Mouse (Mus musculus) skeletal muscle tissue, adult 2 months (tissue): ENCODE measurements around the gene Hand2.

ENCODE experiments used
- DNase-seq: peaks from one replicate; pipeline ENCODE4 v3.0.0-alpha.2; 2012; ENCODE audit warnings: low read depth, low spot score

Gene Hand2

DNA sequence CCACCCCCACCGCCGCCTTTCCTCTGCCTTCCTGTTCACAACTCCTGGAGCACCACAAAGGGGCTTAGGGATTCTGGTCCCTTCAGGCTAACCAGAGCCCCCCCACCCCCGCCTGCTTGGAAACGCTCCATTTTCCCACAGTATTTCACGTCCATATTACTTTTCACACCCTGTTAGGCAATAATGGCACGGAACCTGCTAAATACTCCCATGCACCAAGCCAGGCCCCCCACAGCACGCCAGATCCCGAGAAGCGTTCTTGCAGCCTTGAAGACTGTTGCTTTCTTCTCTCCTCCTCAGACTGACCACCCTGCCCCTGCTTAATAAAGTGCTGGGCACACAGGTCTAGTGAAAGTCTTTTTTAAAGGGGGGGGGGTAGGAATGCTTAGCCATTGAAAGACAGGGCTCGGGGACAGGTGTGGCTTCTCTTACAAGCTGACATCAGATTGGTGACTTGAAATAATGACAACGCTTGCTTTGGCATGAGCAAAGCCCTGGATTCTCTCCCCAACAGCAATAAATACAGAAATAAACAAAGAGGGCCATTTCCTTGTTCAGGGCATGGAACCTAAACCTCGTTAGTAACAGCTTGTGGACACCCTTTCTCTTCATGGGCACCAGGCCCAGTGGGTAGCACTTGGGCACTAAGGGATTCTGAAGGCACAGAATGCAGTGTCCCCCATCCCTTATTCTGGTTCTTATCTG, 21.8 kb downstream of the Hand2 start:
- no peak for DNase-seq

DNA sequence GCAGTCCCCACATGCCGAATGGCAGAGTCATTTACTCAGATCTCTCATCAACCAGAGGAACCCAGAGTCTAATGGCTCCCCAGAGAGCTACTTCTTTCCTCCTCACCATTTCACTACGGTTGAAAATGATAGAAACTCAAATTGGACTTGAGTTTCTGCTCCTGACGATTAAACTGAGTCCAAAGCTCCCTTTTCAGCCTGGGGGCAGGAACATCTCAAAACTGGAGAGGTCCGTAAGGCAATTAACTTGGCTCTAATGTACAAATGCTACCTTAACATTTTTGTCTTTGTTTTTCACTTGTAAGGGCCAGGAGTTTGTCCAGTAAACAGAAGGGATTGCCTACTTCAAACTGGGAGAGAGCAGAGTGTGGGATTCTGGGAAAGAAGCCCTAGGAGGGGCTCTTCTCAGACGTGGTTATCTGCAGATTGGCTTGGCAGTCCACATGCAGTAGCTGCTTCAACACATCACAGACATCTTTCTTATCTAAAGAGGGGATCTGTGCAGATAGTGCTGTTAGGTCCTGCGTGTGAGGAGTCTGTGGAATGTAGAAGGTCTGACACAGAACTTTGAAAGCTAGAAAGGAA, 23.0 kb downstream of the Hand2 start:
- DNase-seq = no peak

DNA sequence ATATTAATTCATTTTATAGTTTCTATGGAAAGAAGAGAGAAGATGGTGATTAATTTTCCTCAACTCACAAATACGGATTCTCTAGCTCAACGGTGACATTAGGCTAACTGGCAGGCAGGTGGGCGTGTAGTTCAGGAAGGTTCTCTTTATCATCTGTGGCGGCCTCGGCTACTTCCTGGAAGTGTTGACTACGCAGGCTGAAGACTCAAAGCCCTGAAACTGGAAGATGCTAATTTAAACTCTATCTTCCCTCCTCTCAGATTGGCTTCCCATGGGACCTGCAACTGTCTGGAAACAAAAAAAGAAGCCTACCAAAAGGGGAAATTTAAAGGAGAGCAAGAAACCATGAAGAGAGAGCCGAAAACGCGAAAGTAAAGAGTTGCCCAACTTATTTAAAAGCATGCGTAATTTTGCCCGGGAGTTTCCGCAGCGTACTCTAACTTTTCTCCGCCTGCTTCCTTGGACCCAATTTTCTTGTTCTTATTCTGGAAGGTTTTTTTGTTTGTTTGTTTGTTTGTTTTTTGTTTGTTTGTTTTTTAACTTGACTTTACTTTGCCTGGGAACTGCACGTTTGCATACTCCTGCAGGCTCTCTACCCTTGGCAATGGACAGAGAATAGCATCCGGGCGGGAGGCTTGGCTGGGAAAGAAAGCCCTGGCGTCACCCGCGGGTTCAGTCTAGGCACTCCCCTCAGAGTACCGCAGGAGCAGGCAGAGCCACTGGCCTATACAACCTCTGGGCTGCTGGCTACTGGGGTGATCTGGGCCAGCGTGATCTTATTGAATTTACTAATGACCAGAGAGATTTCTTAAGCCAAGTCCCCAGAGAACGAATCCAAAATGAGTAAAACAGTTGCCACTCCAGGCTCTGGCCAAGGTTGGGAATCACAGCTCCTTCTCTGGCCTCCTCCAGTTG, 24.4 kb downstream of the Hand2 start:
- DNase-seq = no peak

DNA sequence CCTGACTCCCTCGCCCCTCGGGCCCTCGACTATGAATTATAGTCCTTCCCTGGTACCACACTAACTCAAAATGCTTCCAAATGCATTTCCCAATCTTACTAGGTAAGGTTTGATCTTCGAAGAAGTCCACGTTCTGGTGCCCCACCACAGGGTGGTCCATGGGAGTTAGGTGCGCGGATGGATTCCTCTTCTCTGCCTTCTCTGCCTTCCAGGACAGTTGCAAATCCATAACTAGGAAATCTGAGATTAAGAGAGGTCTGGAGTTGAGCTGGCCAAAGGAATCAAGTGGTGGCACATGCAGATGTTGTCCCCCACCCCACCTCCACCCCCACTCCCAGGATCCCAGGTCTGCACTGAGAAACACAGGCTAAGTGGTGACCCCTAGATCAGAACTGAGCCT, 25.6 kb downstream of the Hand2 start:
- DNase-seq = no peak

DNA sequence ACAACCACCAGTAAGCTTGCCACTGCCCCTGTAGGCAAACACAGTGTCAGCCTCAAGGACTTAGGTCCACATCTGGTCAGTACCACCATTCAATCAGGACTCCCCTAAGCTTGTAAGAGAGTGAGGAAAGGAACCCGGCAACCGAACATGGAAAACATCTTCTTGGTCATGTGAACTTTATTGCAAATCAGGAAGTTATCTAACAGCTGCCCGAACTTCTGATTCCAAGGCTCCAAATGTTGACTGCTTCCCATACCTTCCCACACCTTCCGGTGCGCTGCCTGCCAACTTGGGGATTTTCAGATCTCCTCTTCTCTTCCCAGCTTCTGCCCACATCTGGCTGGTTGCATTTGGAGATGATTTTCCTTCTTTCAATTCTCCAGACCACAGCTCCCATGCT, 26.4 kb downstream of the Hand2 start:
- no peak for DNase-seq

- no peak for DNase-seq
Measured at GRCm38 (mm10) chr8:57348251-57348650, 27.5 kb downstream of the Hand2 start.

DNA sequence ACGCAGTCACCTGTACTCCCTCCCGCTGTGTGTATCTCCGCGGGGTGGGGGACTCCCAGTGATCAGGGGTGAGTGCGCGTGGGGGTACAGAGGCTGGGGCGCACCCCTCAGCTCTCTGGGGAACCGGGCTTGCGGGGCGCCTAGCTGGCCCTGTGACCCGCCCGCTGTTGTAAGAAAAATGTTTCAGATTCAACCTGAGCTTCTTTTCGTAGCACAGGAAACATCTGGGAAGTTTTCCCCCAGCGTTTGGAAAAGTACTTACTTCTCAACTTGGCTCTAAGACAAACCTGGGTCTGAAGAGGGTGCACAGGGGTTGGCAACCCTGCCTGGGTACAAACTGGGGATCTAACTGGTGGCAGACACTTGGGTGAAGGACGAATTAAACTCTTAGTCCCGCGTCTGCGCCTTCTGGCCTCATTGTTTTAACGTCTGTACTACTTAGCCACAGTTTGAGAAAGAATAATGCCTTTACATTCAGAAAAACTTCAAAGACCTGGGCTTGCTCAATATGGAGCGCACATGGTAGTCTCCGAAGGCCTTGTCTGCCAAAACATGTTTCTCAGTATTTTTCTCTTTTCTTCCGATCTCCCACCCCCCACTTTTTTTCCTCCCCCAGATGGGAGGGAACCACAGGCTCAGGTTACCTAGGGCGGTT, 28.2 kb downstream of the Hand2 start:
- DNase-seq = no peak

GRCm38 (mm10) chr8:57351861-57352260, 31.1 kb downstream of the Hand2 start:
- DNase-seq = no peak

DNA sequence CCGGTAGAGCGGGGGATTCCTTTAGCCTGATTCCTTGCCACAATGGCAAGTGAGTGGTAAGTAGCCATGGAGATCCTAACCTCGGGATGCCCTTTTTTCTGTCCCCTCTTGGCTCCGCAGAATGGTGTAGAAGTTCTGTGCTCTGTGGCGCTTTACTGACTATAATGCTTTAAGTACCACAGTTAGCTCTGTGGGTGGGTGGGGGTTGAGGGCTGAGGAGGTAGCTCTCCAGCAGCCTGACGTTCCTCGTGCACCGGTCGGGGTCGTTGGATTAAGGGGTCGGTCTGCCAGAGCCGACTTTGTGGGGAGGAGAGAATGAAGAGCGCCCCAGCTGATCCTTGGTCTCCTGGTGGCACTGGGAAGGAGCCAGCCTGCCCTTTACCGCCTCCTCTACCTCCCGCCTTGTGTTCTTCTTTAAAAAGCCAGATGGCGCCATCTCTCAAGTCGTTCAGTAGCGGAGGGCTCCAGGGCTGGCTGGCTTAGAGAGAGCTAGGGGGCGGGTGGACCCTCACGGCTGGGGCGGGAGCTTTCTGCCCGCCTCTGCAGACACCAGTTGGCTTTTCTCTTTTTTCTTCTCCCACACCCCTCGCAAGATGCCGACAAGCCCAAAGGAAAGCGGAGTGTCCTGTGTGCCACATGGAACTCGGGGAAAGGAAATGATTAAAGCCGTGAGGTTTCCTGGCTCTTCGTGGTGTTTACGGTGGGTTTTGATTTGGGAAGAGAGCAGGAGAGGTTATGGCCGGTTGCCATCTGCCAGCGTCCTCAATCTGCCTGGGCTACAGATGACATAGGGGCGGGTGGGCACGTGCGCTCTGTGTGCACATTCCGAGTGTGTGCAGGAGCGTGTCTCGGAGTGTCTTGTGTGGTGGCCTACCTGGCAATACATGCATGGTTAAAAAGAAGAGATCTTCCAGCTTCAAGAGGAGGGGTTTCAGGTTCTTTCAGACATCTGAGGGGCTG, 32.8 kb downstream of the Hand2 start:
- DNase-seq = no peak

DNA sequence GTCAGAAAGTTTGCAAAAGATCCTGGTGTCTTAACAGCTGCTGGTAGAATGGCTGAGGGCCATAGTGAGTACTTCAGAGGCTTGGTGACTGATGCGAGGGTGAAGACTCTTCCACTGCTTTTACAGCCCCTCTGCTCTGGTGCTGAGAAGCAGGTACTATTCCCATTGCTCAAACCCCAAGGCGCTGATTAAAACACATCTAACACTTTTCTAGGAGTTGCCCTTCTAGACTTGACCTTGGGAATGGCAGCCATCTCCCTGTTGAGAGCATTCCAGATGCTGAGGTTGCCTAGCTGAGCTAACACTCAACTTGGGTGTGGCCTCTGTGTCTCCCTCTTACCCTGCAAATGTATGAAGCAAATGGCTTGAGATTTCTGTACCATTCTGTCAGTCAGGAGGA, 34.1 kb downstream of the Hand2 start:
- DNase-seq = no peak

DNA sequence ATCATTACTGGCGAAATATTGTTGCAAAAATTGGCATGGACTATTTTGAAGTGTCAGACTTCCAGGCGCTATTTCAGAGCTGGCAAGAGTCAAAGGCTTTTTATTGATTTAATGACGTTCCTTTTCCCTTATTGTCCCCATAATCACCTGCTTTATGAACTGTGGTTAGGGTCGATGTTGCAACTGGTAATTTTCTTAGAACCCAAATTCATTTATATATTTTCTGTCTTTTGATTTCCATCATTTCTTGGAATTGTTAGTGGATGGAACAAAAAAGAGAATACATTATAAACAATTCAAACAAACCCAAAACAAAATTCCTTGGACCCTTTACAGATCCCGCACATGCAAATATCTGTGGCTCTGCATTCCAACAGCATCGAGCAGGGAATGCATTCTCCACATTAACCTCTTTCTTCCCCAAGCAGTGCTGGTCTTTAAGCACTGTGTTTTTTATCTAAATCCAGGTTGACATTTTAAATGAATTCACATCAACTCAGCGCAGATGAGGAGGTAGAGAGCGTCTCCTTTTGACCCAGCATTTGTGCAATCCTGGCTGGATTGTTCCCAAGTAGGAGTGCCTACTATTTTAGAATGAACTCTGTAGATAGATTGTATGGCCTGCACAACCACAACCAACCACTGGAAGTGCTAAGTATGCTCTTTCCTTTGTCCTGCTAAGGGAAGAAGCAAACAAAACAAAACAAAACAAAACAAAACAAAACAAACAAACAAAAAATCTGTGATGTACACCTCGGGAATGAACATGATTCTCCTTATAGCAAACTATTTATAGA, 35.9 kb downstream of the Hand2 start:
- DNase-seq = no peak

DNA sequence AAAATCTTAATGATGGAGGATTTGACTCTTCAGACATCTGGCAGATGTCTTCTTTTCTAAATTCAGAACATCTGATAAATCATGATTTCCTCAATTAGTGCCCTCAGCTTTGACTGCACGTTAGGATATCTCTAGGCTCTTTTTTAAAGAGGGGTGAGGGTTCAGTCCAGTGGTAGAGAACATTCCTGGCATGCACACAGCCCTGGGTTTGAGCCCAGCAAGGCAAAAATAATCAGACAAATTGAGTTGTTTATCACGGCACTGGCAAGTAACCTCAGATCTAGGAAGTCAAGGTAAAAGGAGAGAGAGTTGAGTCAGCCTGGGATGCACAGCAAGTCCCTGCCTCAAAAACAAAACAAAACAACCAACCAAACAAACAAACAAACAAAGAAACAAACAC, 39.7 kb downstream of the Hand2 start:
- DNase-seq = no peak

- DNase-seq = peak; percentile 3
Measured at GRCm38 (mm10) chr8:57361003-57361805, 40.4 kb downstream of the Hand2 start.

- no peak for DNase-seq
Measured at GRCm38 (mm10) chr8:57362881-57363280, 42.1 kb downstream of the Hand2 start.

DNA sequence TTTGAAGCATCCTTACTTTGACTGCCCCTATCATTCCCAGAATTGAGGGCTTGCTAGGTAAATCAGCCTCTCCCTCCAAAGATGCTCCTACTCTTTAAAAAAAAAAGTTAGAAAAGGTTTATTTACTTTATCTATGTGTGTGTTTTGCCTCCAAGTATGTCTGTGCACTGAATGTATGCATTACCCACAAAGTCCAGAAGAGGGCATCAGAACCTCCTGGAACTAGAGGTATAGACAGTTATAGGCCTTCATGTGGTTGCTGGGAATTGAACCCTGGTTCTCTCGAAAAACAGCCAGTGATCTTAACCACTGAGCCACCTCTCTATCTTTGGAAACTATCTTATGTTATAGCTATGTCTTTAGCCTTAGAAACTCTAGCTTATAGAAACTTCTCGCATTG, 53.3 kb downstream of the Hand2 start:
- DNase-seq = no peak
